Mouse (Mus musculus) myocyte (in vitro differentiated cells): ENCODE measurements around the gene Tekt2. TPM values are rescaled to one million over a fixed set of nuclear protein-coding genes. Genes with fewer than 3 reads are reported as not detected.

Experiments
- H3K27me3 ChIP-seq: one replicate; pipeline ENCODE4 v1.6.1; 2011; ENCODE audit not compliant: control insufficient read depth, insufficient read depth, insufficient read length
- H3K36me3 ChIP-seq: one replicate; pipeline ENCODE4 v1.6.1; 2011; ENCODE audit not compliant: control insufficient read depth, insufficient read depth
- H3K4me2 ChIP-seq: one replicate; pipeline ENCODE4 v1.6.1; 2011; ENCODE audit warnings: low read depth, control low read depth
- H3K4me3 ChIP-seq: one replicate; pipeline ENCODE4 v1.5.1; 2011; ENCODE audit warnings: mild to moderate bottlenecking, control low read depth, moderate library complexity
- H3K79me2 ChIP-seq: one replicate; pipeline ENCODE4 v1.6.1; 2011; ENCODE audit not compliant: control insufficient read depth, insufficient read depth
- H3ac ChIP-seq: one replicate; pipeline ENCODE4 v1.6.1; 2011; ENCODE audit not compliant: control insufficient read depth, insufficient read length
- CEBPB ChIP-seq: IDR thresholded peaks from 2 replicates; pipeline ENCODE4 v1.6.1; 2011; ENCODE audit warnings: mild to moderate bottlenecking, moderate library complexity; ENCODE audit not compliant: poor library complexity, insufficient read depth, severe bottlenecking
- E2F4 ChIP-seq: IDR thresholded peaks from one replicate; pipeline ENCODE4 v1.6.1; 2011; ENCODE audit warnings: mild to moderate bottlenecking, control low read depth, moderate library complexity; ENCODE audit not compliant: insufficient read depth
- MAX ChIP-seq: IDR thresholded peaks from one replicate; pipeline ENCODE4 v1.6.1; 2011; ENCODE audit warnings: low read depth, mild to moderate bottlenecking, control low read depth
- MYOD1 ChIP-seq, 3 experiments: IDR thresholded peaks; one replicate each; pipeline ENCODE4 v1.6.1; 2011; ENCODE audit warnings: control low read depth in 2 of 3, low read depth in 2 of 3, mild to moderate bottlenecking in 2 of 3, moderate library complexity in 1 of 3; ENCODE audit not compliant: insufficient read length in 2 of 3, control insufficient read depth in 1 of 3
- MYOG ChIP-seq, 3 experiments: IDR thresholded peaks; one replicate each; pipeline ENCODE4 v1.6.1; 2011; ENCODE audit warnings: control low read depth in 2 of 3, low read depth in 2 of 3, mild to moderate bottlenecking in 2 of 3; ENCODE audit not compliant: insufficient read length in 2 of 3, control insufficient read depth in 1 of 3, insufficient read depth in 1 of 3
- POLR2A ChIP-seq: IDR thresholded peaks from one replicate; pipeline ENCODE4 v1.6.1; 2011; ENCODE audit warnings: low read depth, mild to moderate bottlenecking, control low read depth, moderate library complexity; ENCODE audit not compliant: insufficient read length
- POLR2AphosphoS2 ChIP-seq: IDR thresholded peaks from one replicate; pipeline ENCODE4 v1.6.1; 2011; ENCODE audit warnings: low read depth, control low read depth; ENCODE audit not compliant: insufficient read length
- REST ChIP-seq: IDR thresholded peaks from one replicate; pipeline ENCODE4 v1.6.1; 2011; ENCODE audit warnings: mild to moderate bottlenecking, control low read depth, moderate library complexity; ENCODE audit not compliant: insufficient read depth, insufficient read length
- SRF ChIP-seq: IDR thresholded peaks from one replicate; pipeline ENCODE4 v1.6.1; 2011; ENCODE audit warnings: low read depth; ENCODE audit not compliant: control insufficient read depth, insufficient read length
- TCF12 ChIP-seq: IDR thresholded peaks from one replicate; pipeline ENCODE4 v1.6.1; 2011; ENCODE audit warnings: mild to moderate bottlenecking, control low read depth; ENCODE audit not compliant: poor library complexity, insufficient read depth, severe bottlenecking
- TCF3 ChIP-seq: IDR thresholded peaks from one replicate; pipeline ENCODE4 v1.6.1; 2011; ENCODE audit warnings: low read depth, control low read depth; ENCODE audit not compliant: insufficient read length
- USF1 ChIP-seq: IDR thresholded peaks from one replicate; pipeline ENCODE4 v1.6.1; 2011; ENCODE audit warnings: low read depth, mild to moderate bottlenecking, control low read depth, moderate library complexity
- polyA plus RNA-seq: library from polyadenylated mRNA; unstranded; fragments of >200 nt; fragmentation: generic; extraction: Trizol; gene quantifications from one replicate; pipeline ENCODE4 v1.2.1, GENCODE M21; 2012; ENCODE audit warnings: missing spikeins

The Tekt2 gene
- polyA plus RNA-seq, 1 experiment, result 0.49 TPM

GRCm38 (mm10) chr4:126278961-126279360 lies 46.5 kb downstream of the Tekt2 start:
- Histone ChIP-seq H3K27me3 (no peaks in the 10 kb centered on the region), H3K36me3 (peaks cover 6% of the 10 kb centered on the region), H3K4me2 (no peak overlapping the region), H3ac (no peak overlapping the region), H3K4me3 (no peak overlapping the region), H3K79me2 (no peaks in the 10 kb centered on the region)
- TF ChIP-seq TCF3 (no peak), TCF12 (no peak), USF1 (no peak), E2F4 (no peak), CEBPB (no peak), MAX (no peak), REST (no peak), MYOG (IDR thresholded peaks at IDR 0.05; ENCODE audit: control insufficient read depth in 1 of 3, insufficient read depth in 1 of 3, insufficient read length in 2 of 3, low read depth in 2 of 3) (no peak), SRF (no peak), POLR2A (no peak)

- H3K4me3 ChIP-seq, result no peak overlapping the region
- no peak for TF ChIP-seq TCF12
- TF ChIP-seq MYOG (IDR thresholded peaks at IDR 0.05; ENCODE audit: control insufficient read depth in 1 of 3, insufficient read depth in 1 of 3, insufficient read length in 2 of 3, low read depth in 2 of 3), result no peak
- TF ChIP-seq TCF3, result no peak
- no peak for TF ChIP-seq E2F4
- no peak for TF ChIP-seq REST
- TF ChIP-seq MAX, result no peak
- TF ChIP-seq SRF, result no peak
- no peak for TF ChIP-seq USF1
- TF ChIP-seq POLR2A, result no peak
- TF ChIP-seq CEBPB, result no peak
- no peak for TF ChIP-seq POLR2AphosphoS2
- no peak for TF ChIP-seq MYOD1 (IDR thresholded peaks at IDR 0.05; ENCODE audit: control insufficient read depth in 1 of 3, insufficient read length in 2 of 3, low read depth in 2 of 3)
- H3K79me2 ChIP-seq, result no peaks in the 10 kb centered on the region
- no peaks in the 10 kb centered on the region for H3K27me3 ChIP-seq
- no peak overlapping the region for H3ac ChIP-seq
- peaks cover 6% of the 10 kb centered on the region for H3K36me3 ChIP-seq
- H3K4me2 ChIP-seq, result no peak overlapping the region
Measured at GRCm38 (mm10) chr4:126278565-126278915, 46.9 kb downstream of the Tekt2 start.

DNA sequence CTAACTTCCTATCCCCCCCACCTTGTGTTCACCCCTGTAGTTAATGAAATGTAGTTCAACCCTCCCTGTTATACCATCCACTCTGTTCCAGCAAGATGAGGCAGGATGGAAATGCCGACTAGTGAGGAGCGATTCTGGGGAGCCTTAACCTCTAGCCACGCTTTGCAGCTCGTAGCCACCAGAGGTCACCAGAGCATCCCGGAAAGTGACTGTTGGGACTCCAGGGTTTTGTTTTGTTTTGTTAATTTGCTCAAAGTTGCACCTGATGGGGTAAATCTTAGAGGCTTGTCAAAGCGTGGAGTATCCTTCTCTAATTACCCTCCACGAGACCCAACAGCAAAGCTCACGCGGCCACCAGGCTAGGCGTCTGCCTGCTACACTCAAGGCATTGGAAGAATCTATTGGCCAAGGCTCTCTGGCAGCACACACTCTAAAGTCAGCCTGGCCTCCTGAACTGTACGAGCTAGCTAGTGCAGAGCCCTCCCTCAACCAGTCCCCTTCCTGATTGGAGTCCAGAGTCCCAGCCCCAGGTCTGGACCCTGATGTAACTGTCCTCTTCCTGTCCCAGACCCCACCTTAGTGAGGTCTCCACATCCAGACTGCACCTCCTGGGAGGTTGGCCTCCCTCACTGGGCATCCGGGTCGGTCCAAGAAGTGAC lies 47.5 kb downstream of the Tekt2 start:
- TF ChIP-seq TCF12 (no peak), CEBPB (no peak), TCF3 (no peak), POLR2AphosphoS2 (no peak), MAX (no peak), E2F4 (no peak), MYOG (IDR thresholded peaks at IDR 0.05; ENCODE audit: control insufficient read depth in 1 of 3, insufficient read depth in 1 of 3, insufficient read length in 2 of 3, low read depth in 2 of 3) (no peak), SRF (no peak), POLR2A (no peak), REST (no peak), MYOD1 (IDR thresholded peaks at IDR 0.05; ENCODE audit: control insufficient read depth in 1 of 3, insufficient read length in 2 of 3, low read depth in 2 of 3) (no peak)
- H3K4me2 ChIP-seq, result no peak overlapping the region
- no peak overlapping the region for H3ac ChIP-seq
- H3K4me3 ChIP-seq, result no peak overlapping the region
- no peaks in the 10 kb centered on the region for H3K79me2 ChIP-seq
- no peaks in the 10 kb centered on the region for H3K27me3 ChIP-seq
- H3K36me3 ChIP-seq, result peaks cover 6% of the 10 kb centered on the region

DNA sequence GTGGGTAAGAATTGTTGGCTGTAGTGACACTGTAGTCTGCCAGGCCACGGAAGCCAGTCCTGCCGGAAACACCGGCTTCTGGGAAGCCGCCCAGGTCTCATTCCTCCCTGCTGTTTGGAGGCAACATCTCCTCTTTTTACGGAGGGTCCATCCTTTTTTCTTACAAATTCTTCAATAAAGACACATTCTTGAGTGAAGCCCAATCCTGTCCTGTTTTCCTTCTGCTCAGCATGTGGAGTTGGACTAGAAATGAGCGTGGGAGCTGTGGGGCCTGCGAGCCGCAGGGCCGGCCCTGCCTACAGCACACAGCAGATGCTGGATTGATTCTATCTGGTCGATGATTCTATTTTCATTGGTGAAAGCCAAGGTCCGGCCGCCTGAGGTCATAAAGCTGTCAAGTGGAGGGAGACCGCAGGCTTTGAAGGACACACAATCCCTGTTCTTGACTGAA lies 49.8 kb downstream of the Tekt2 start:
- Histone ChIP-seq H3K4me2 (no peak overlapping the region), H3K79me2 (no peaks in the 10 kb centered on the region), H3K36me3 (peaks cover 6% of the 10 kb centered on the region), H3K4me3 (no peak overlapping the region), H3K27me3 (no peaks in the 10 kb centered on the region), H3ac (no peak overlapping the region)
- TF ChIP-seq TCF12 (no peak), MYOD1 (IDR thresholded peaks at IDR 0.05; ENCODE audit: control insufficient read depth in 1 of 3, insufficient read length in 2 of 3, low read depth in 2 of 3) (no peak), REST (no peak), E2F4 (no peak), POLR2A (no peak), MAX (no peak), MYOG (IDR thresholded peaks at IDR 0.05; ENCODE audit: control insufficient read depth in 1 of 3, insufficient read depth in 1 of 3, insufficient read length in 2 of 3, low read depth in 2 of 3) (no peak), CEBPB (no peak), SRF (no peak), TCF3 (no peak), USF1 (no peak), POLR2AphosphoS2 (no peak)
